Mouse (Mus musculus) heart, postnatal 0 days (tissue): ENCODE data around the gene Slc2a4. TPM values are rescaled to one million over a fixed set of nuclear protein-coding genes. Genes with fewer than 3 reads are reported as not detected.
A peak's percentile ranks its signal among the peaks of the same experiment; 100 is the strongest.
"Not testable (repeated sequence)": the region's sequence is repeated elsewhere in the genome, so short reads cannot be mapped to it uniquely, and the experiment has no call there.

Experiments used
- ATAC-seq: fragments of 200-750 bp; cut with Nextera tagmentation; 2 replicates; pipeline ENCODE4 v1.8.0; 2017; ENCODE audit warnings: low read depth, moderate number of reproducible peaks, moderate library complexity; ENCODE audit not compliant: insufficient read depth
- DNase-seq: peaks from one replicate; pipeline ENCODE4 v3.0.0-alpha.2; 2016; ENCODE audit warnings: low spot score
- H3K27ac ChIP-seq: fragments of 300-500 bp; sonication (generic); 2 replicates; pipeline ENCODE4 v1.5.1; 2014; ENCODE audit warnings: low read depth, mild to moderate bottlenecking
- H3K27me3 ChIP-seq: fragments of 300-500 bp; sonication (generic); 2 replicates; pipeline ENCODE4 v1.6.1; 2014; ENCODE audit warnings: low read length, mixed read lengths; ENCODE audit not compliant: control insufficient read depth, insufficient read depth
- H3K36me3 ChIP-seq: fragments of 300-500 bp; sonication (generic); replicated peaks from 2 replicates; pipeline ENCODE4 v1.6.1; 2014; ENCODE audit warnings: low read length, mixed read lengths; ENCODE audit not compliant: control insufficient read depth, insufficient read depth
- H3K4me1 ChIP-seq: fragments of 300-500 bp; sonication (generic); 2 replicates; pipeline ENCODE4 v1.6.1; 2014; ENCODE audit warnings: antibody characterized with exemption; ENCODE audit not compliant: control insufficient read depth, insufficient read depth
- H3K4me2 ChIP-seq: fragments of 300-500 bp; sonication (generic); 2 replicates; pipeline ENCODE4 v1.6.1; 2014; ENCODE audit warnings: low read depth, mild to moderate bottlenecking, low read length, moderate library complexity
- H3K4me3 ChIP-seq: fragments of 300-500 bp; sonication (generic); 2 replicates; pipeline ENCODE4 v1.5.1; 2014; ENCODE audit warnings: low read depth, low read length
- H3K9ac ChIP-seq: fragments of 300-500 bp; sonication (generic); replicated peaks from 2 replicates; pipeline ENCODE4 v1.6.1; 2014; ENCODE audit warnings: low read depth, low read length, mixed read lengths
- H3K9me3 ChIP-seq: fragments of 300-500 bp; sonication (generic); replicated peaks from 2 replicates; pipeline ENCODE4 v1.6.1; 2016; ENCODE audit warnings: low read length; ENCODE audit not compliant: control insufficient read depth
- CTCF ChIP-seq: IDR thresholded peaks from 2 replicates; pipeline ENCODE4 v1.5.1; 2016; ENCODE audit warnings: antibody characterized with exemption, control low read depth, low read depth
- EP300 ChIP-seq: IDR thresholded peaks from 2 replicates; pipeline ENCODE4 v1.6.1; 2016; ENCODE audit warnings: antibody characterized with exemption, low read depth
- WGBS: fragments of 180-500 bp; shearing (Covaris S2); extraction: QIAGEN DNeasy Blood & Tissue Kit; methylation state at CpG from one replicate; pipeline ENCODE4 v1.1.7; 2014; 5-methylcytosine and 5-hydroxymethylcytosine counted together
- polyA plus RNA-seq: library from polyadenylated mRNA; unstranded; fragments of >200 nt; fragmentation: Nextera tagmentation; extraction: Ambion mirVana; gene quantifications from 2 replicates; pipeline ENCODE4 v1.2.1, GENCODE M21; 2015
- total RNA-seq: library from RNA; depleted of rRNA; stranded (reverse); fragments of >200 nt; gene quantifications from 2 replicates; pipeline ENCODE4 v1.2.3, GENCODE M21; 2014; ENCODE audit warnings: low replicate concordance

Gene Slc2a4
- total and polyA plus RNA-seq, 2 experiments from 2014 or later: 89.2 to 267 TPM

DNA sequence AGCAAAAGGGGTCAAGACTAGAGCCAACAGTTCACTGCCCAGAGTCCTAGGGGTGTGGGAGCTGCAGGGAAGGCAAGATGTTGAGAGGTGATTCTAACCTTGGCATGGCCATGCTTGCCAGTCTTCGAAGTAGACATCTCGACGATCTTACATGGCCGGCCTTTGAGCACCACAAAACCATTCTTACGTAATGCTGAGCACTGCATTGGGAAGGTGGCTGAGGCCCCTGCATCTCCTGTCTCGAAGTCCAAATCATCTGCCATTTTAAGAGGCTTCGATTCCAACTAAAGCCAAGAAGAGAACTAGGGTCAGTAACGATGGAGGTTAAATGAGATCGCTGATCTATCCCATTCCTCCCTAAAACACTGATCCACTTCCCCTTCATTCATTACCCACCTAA, 28.9 kb downstream of the Slc2a4 start:
- ATAC-seq (no peak), DNase-seq (no peak)
- WGBS: 78% methylated on average over 9 of the region's 9 CpGs
- TF ChIP-seq CTCF: no peak
- no peak for TF ChIP-seq EP300
- Histone ChIP-seq H3K9me3 (no peaks in the 10 kb centered on the region), H3K36me3 (peaks cover 43% of the 10 kb centered on the region), H3K9ac (peak overlapping the region; percentile 93; the same call in 1 of the 2 replicates), H3K4me3 (peak overlapping the region; percentile 87), H3K4me2 (peak overlapping the region; percentile 99), H3K27ac (peak overlapping the region; percentile 99), H3K27me3 (no peaks in the 10 kb centered on the region), H3K4me1 (peaks cover 20% of the 10 kb centered on the region)

DNA sequence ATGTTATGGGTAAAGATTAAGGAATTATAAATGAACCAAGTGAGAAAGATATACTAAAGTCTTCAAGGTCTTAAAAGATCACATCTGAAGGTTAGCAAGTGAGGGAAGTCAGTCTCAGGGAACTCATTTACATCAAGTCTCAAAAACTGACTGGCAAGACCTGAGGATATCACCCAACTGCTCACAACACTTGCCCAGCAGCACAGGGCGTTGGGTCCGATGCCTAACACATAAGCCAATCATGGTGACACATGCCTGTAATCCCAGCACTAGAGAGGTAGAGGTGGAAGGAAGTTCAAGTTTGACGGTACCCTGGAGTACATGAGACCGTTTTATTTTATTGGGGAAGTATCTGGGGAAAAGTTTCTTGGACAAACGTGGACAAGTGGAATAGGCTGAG, 29.9 kb downstream of the Slc2a4 start:
- ATAC-seq: no peak
- no peak for DNase-seq
- Histone ChIP-seq H3K4me3 (no peak overlapping the region), H3K4me1 (peaks cover 24% of the 10 kb centered on the region), H3K9ac (no peak overlapping the region), H3K27ac (no peak overlapping the region), H3K36me3 (peaks cover 43% of the 10 kb centered on the region), H3K9me3 (no peaks in the 10 kb centered on the region), H3K27me3 (no peaks in the 10 kb centered on the region), H3K4me2 (no peak overlapping the region)
- no peak for TF ChIP-seq EP300
- no peak for TF ChIP-seq CTCF
- 79% methylated on average over 5 of the region's 5 CpGs for WGBS

GRCm38 (mm10) chr11:69917379-69917948, 30.5 kb downstream of the Slc2a4 start:
- WGBS: 80% methylated on average over 8 of the region's 8 CpGs
- H3K36me3 ChIP-seq: peaks cover 46% of the 10 kb centered on the region
- H3K9me3 ChIP-seq: no peaks in the 10 kb centered on the region
- no peak for DNase-seq
- ATAC-seq: no peak
- H3K27ac ChIP-seq: no peak overlapping the region
- H3K4me3 ChIP-seq: no peak overlapping the region
- TF ChIP-seq CTCF (no peak), EP300 (no peak)
- H3K27me3 ChIP-seq: no peaks in the 10 kb centered on the region
- H3K4me2 ChIP-seq: no peak overlapping the region
- peaks cover 24% of the 10 kb centered on the region for H3K4me1 ChIP-seq
- H3K9ac ChIP-seq: no peak overlapping the region

GRCm38 (mm10) chr11:69916652-69917378, 31.2 kb downstream of the Slc2a4 start:
- not testable (repeated sequence) for H3K4me2 ChIP-seq, H3K4me3 ChIP-seq
- peaks cover 24% of the 10 kb centered on the region for H3K4me1 ChIP-seq

DNA sequence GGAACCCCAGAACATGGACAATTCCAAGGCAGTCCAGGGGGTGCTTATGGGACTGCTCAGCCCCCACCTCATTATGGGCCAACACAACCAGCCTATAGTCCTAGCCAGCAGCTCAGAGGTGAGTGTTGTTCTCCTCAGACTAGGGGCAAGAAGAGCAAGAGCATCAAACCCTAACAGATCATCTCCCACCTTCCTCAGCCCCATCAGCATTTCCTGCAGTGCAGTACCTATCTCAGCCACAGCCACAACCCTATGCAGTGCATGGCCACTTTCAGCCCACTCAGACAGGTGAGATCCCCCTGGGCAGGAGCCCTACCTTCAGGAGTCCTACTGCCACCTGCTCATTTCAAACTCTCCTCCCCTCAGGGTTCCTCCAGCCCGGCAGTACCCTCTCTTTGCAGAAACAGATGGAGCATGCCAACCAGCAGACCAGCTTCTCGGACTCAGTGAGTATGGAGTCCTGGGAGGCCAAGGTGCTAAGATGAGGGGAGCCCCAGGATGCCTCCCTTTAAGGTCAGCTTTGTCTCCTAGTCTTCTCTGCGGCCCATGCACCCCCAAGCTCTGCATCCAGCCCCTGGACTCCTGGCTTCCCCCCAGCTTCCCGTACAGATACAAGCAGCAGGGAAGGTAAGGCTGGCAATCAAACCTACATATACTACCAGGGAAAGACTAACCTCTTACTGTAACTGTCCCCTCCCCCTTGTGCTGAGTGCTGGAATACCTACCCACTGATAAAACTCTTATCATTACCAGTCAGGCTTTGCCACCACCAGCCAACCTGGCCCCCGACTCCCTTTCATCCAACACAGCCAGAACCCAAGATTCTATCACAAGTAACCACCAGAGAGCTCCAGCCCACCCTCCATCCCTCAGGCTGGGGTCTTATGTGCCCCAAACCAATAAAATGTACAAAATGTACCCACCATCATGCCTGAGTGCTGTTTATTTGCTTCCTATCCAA, 32.0 kb downstream of the Slc2a4 start:
- H3K9me3 ChIP-seq: no peaks in the 10 kb centered on the region
- no peak overlapping the region for H3K9ac ChIP-seq
- 50% methylated on average over 5 of the region's 5 CpGs for WGBS
- no peak for TF ChIP-seq CTCF
- TF ChIP-seq EP300: no peak
- peaks cover 61% of the 10 kb centered on the region for H3K36me3 ChIP-seq
- H3K27ac ChIP-seq: no peak overlapping the region
- H3K4me1 ChIP-seq: peaks cover 24% of the 10 kb centered on the region
- DNase-seq (no peak), ATAC-seq (no peak)
- no peaks in the 10 kb centered on the region for H3K27me3 ChIP-seq
- no peak overlapping the region for H3K4me2 ChIP-seq
- H3K4me3 ChIP-seq: no peak overlapping the region

More at GRCm38 (mm10) chr11:69916652-69917378, 31.2 kb downstream of the Slc2a4 start:
- H3K36me3 ChIP-seq: peaks cover 52% of the 10 kb centered on the region
- ATAC-seq, DNase-seq, H3K9me3 ChIP-seq, H3K27ac ChIP-seq, H3K27me3 ChIP-seq, H3K9ac ChIP-seq: not testable (repeated sequence)
- WGBS: 53% methylated on average over 7 of the region's 7 CpGs
